Mouse (Mus musculus): Measurements from ENCODE around the gene Tctex1d4. TPM values are rescaled to one million over a fixed set of nuclear protein-coding genes. Genes with fewer than 3 reads are reported as not detected.

Gene Tctex1d4
- polyA plus RNA-seq, 1 experiment from 2014 or later = not detected

GRCm38 (mm10) chr4:117104672-117105071, 21.9 kb upstream of the Tctex1d4 start:
- H3K4me2 ChIP-seq (replicated peaks) = no peak overlapping the region
- H3K4me3 ChIP-seq (replicated peaks) = no peak overlapping the region
- ATAC-seq = no peak
- H3K9me3 ChIP-seq = no peaks in the 10 kb centered on the region
- H3K36me3 ChIP-seq = peaks cover 20% of the 10 kb centered on the region
- WGBS = 78% methylated on average over 10 of the region's 10 CpGs
- no peak overlapping the region for H3K9ac ChIP-seq (replicated peaks)
- peaks cover 3% of the 10 kb centered on the region; the same call in 1 of the 2 replicates for H3K27me3 ChIP-seq
- H3K27ac ChIP-seq = no peak overlapping the region
- no peaks in the 10 kb centered on the region for H3K4me1 ChIP-seq (replicated peaks)

- Histone ChIP-seq H3K4me3 (replicated peaks) (no peak overlapping the region), H3K9ac (replicated peaks) (no peak overlapping the region), H3K4me1 (replicated peaks) (no peaks in the 10 kb centered on the region), H3K27ac (no peak overlapping the region), H3K27me3 (no peaks in the 10 kb centered on the region), H3K4me2 (replicated peaks) (no peak overlapping the region), H3K9me3 (no peaks in the 10 kb centered on the region), H3K36me3 (peaks cover 25% of the 10 kb centered on the region)
- no peak for ATAC-seq
- WGBS = 65% methylated on average over 10 of the region's 10 CpGs
Measured at GRCm38 (mm10) chr4:117105127-117105526, 21.5 kb upstream of the Tctex1d4 start.

GRCm38 (mm10) chr4:117107813-117108523, 18.6 kb upstream of the Tctex1d4 start:
- no peak overlapping the region for H3K9ac ChIP-seq (replicated peaks)
- ATAC-seq = no peak

GRCm38 (mm10) chr4:117108524-117108849, 18.1 kb upstream of the Tctex1d4 start:
- no peaks in the 10 kb centered on the region for H3K27me3 ChIP-seq
- H3K36me3 ChIP-seq = peaks cover 51% of the 10 kb centered on the region
- no peak overlapping the region for H3K4me2 ChIP-seq (replicated peaks)
- H3K9ac ChIP-seq (replicated peaks) = no peak overlapping the region
- H3K27ac ChIP-seq = no peak overlapping the region
- H3K4me3 ChIP-seq (replicated peaks) = no peak overlapping the region
- 94% methylated on average over 6 of the region's 6 CpGs for WGBS
- H3K9me3 ChIP-seq = no peaks in the 10 kb centered on the region
- no peaks in the 10 kb centered on the region for H3K4me1 ChIP-seq (replicated peaks)
- ATAC-seq = no peak

More at GRCm38 (mm10) chr4:117107813-117108523, 18.6 kb upstream of the Tctex1d4 start:
- Histone ChIP-seq H3K27ac (no peak overlapping the region), H3K4me3 (replicated peaks) (no peak overlapping the region), H3K36me3 (peaks cover 49% of the 10 kb centered on the region), H3K27me3 (no peaks in the 10 kb centered on the region), H3K4me2 (replicated peaks) (no peak overlapping the region), H3K9me3 (no peaks in the 10 kb centered on the region), H3K4me1 (replicated peaks) (no peaks in the 10 kb centered on the region)
- 91% methylated on average over 17 of the region's 18 CpGs for WGBS

- Histone ChIP-seq H3K36me3 (peaks cover 54% of the 10 kb centered on the region), H3K4me1 (replicated peaks) (no peaks in the 10 kb centered on the region), H3K27me3 (no peaks in the 10 kb centered on the region), H3K9ac (replicated peaks) (no peak overlapping the region), H3K9me3 (no peaks in the 10 kb centered on the region), H3K4me3 (replicated peaks) (no peak overlapping the region), H3K27ac (no peak overlapping the region), H3K4me2 (replicated peaks) (no peak overlapping the region)
- no peak for ATAC-seq
- 96% methylated on average over 25 of the region's 25 CpGs for WGBS
Measured at GRCm38 (mm10) chr4:117109330-117109729, 17.3 kb upstream of the Tctex1d4 start.

GRCm38 (mm10) chr4:117110249-117110648, 16.3 kb upstream of the Tctex1d4 start:
- Histone ChIP-seq H3K9ac (replicated peaks) (no peak overlapping the region), H3K9me3 (no peaks in the 10 kb centered on the region), H3K4me3 (replicated peaks) (no peak overlapping the region), H3K4me1 (replicated peaks) (no peaks in the 10 kb centered on the region), H3K36me3 (peaks cover 59% of the 10 kb centered on the region), H3K4me2 (replicated peaks) (no peak overlapping the region), H3K27me3 (no peaks in the 10 kb centered on the region), H3K27ac (no peak overlapping the region)
- ATAC-seq = no peak
- WGBS = 94% methylated on average over 13 of the region's 13 CpGs

GRCm38 (mm10) chr4:117110985-117111384, 15.6 kb upstream of the Tctex1d4 start:
- no peak overlapping the region for H3K27ac ChIP-seq
- no peaks in the 10 kb centered on the region for H3K4me1 ChIP-seq (replicated peaks)
- no peak overlapping the region for H3K4me2 ChIP-seq (replicated peaks)
- H3K36me3 ChIP-seq = peaks cover 58% of the 10 kb centered on the region
- H3K9ac ChIP-seq (replicated peaks) = no peak overlapping the region
- ATAC-seq = no peak
- no peaks in the 10 kb centered on the region for H3K9me3 ChIP-seq
- H3K27me3 ChIP-seq = no peaks in the 10 kb centered on the region
- 93% methylated on average over 11 of the region's 11 CpGs for WGBS
- H3K4me3 ChIP-seq (replicated peaks) = no peak overlapping the region

- H3K36me3 ChIP-seq = peaks cover 53% of the 10 kb centered on the region
- no peak overlapping the region for H3K4me2 ChIP-seq (replicated peaks)
- H3K4me3 ChIP-seq (replicated peaks) = no peak overlapping the region
- no peak overlapping the region for H3K27ac ChIP-seq
- no peaks in the 10 kb centered on the region for H3K9me3 ChIP-seq
- WGBS = 58% methylated on average over 1 of the region's 1 CpGs
- H3K9ac ChIP-seq (replicated peaks) = no peak overlapping the region
- no peaks in the 10 kb centered on the region for H3K4me1 ChIP-seq (replicated peaks)
- ATAC-seq = no peak
- H3K27me3 ChIP-seq = no peaks in the 10 kb centered on the region
Measured at GRCm38 (mm10) chr4:117113237-117113636, 13.4 kb upstream of the Tctex1d4 start.

- no peak overlapping the region for H3K27ac ChIP-seq
- no peaks in the 10 kb centered on the region for H3K9me3 ChIP-seq
- H3K4me2 ChIP-seq (replicated peaks) = no peak overlapping the region
- WGBS = 85% methylated on average over 5 of the region's 5 CpGs
- no peaks in the 10 kb centered on the region for H3K27me3 ChIP-seq
- ATAC-seq = no peak
- no peak overlapping the region for H3K4me3 ChIP-seq (replicated peaks)
- no peak overlapping the region for H3K9ac ChIP-seq (replicated peaks)
- H3K4me1 ChIP-seq (replicated peaks) = peaks cover 6% of the 10 kb centered on the region
- peaks cover 34% of the 10 kb centered on the region for H3K36me3 ChIP-seq
Measured at GRCm38 (mm10) chr4:117115592-117115991, 11.0 kb upstream of the Tctex1d4 start.

GRCm38 (mm10) chr4:117117931-117118330, 8.7 kb upstream of the Tctex1d4 start:
- WGBS = 95% methylated on average over 7 of the region's 7 CpGs
- Histone ChIP-seq H3K4me3 (replicated peaks) (no peak overlapping the region), H3K36me3 (peaks cover 15% of the 10 kb centered on the region), H3K27ac (no peak overlapping the region), H3K9ac (replicated peaks) (no peak overlapping the region), H3K27me3 (no peaks in the 10 kb centered on the region), H3K4me1 (replicated peaks) (peaks cover 13% of the 10 kb centered on the region), H3K9me3 (no peaks in the 10 kb centered on the region), H3K4me2 (replicated peaks) (no peak overlapping the region)
- no peak for ATAC-seq

- Histone ChIP-seq H3K27me3 (no peaks in the 10 kb centered on the region), H3K4me2 (replicated peaks) (peak overlapping the region; percentile 100), H3K9me3 (no peaks in the 10 kb centered on the region), H3K36me3 (peaks cover 9% of the 10 kb centered on the region; the same call in 1 of the 2 replicates), H3K4me3 (replicated peaks) (peak overlapping the region; percentile 71), H3K27ac (peak overlapping the region; percentile 92), H3K4me1 (replicated peaks) (peaks cover 17% of the 10 kb centered on the region), H3K9ac (replicated peaks) (peak overlapping the region; percentile 83)
- ATAC-seq = no peak
- 76% methylated on average over 5 of the region's 5 CpGs for whole genome bisulfite sequencing
Measured at GRCm38 (mm10) chr4:117119636-117120035, 7.0 kb upstream of the Tctex1d4 start.

- peak overlapping the region; percentile 92 for H3K27ac ChIP-seq
- H3K4me1 ChIP-seq (replicated peaks) = peaks cover 21% of the 10 kb centered on the region
- no peaks in the 10 kb centered on the region for H3K27me3 ChIP-seq
- H3K4me2 ChIP-seq (replicated peaks) = peak overlapping the region; percentile 100
- no peaks in the 10 kb centered on the region for H3K9me3 ChIP-seq
- peaks cover 5% of the 10 kb centered on the region; the same call in 1 of the 2 replicates for H3K36me3 ChIP-seq
- peak; percentile 32 for ATAC-seq
- peak overlapping the region; percentile 83 for H3K9ac ChIP-seq (replicated peaks)
- H3K4me3 ChIP-seq (replicated peaks) = peak overlapping the region; percentile 71
- WGBS = 6% methylated on average over 10 of the region's 10 CpGs
Measured at GRCm38 (mm10) chr4:117120052-117120444, 6.5 kb upstream of the Tctex1d4 start.

Data from midbrain, embryonic 13.5 days (tissue).